Mouse (Mus musculus): ENCODE measurements around the gene Cblc.

DNA sequence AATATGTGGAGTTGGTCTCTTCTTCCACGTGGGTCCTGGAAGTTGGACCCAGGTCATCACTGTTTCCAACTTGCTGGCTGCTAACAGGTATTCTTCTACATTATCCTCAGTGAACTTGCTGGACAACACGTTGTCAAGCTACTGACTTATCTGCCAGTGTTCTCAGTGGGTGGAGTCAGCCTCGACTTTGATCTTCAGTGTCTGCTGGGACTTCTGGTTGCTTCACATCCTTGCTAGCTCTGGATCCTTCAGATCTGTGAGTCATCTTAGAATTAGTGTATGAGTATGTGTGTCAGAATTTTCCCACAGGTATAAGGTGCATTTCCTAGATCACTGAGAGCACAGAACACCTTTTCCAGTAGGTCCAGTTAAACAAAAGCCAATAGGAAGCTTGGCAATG lies 40.2 kb upstream of the Cblc start:
- TF ChIP-seq CTCF (IDR thresholded peaks at IDR 0.05; ENCODE audit: control insufficient read depth, insufficient read depth, insufficient read length) (no peak), USF1 (IDR thresholded peaks at IDR 0.05; ENCODE audit: low read depth) (no peak), MYOG (IDR thresholded peaks at IDR 0.05; ENCODE audit: control insufficient read depth, extremely low read depth, insufficient read length) (no peak), FOSL1 (IDR thresholded peaks at IDR 0.05; ENCODE audit: insufficient read depth, low read length, poor library complexity, severe bottlenecking) (no peak), MAX (IDR thresholded peaks at IDR 0.05) (no peak), CEBPB (IDR thresholded peaks at IDR 0.05; ENCODE audit: low read depth) (no peak), MYOD1 (IDR thresholded peaks at IDR 0.05; ENCODE audit: control insufficient read depth, insufficient read length, low read depth) (no peak)

Data from C2C12 (cell line).